Mouse (Mus musculus) heart, adult 11 months (tissue): Measurements from ENCODE around the gene Scyl1.

Experiments used
- DNase-seq: peaks from one replicate; pipeline ENCODE4 v3.0.0; 2022

Scyl1 gene

GRCm38 (mm10) chr19:5740320-5741317 lies 30.6 kb downstream of the Scyl1 start, which contains the start of gene Ltbp3:
Gene Ltbp3, plus strand, starts transcription at chr19:5740904.
- peak; percentile 98 for DNase-seq

- no peak for DNase-seq
Measured at GRCm38 (mm10) chr19:5739446-5739845, 31.8 kb downstream of the Scyl1 start.

- DNase-seq: no peak
Measured at GRCm38 (mm10) chr19:5734325-5734724, 36.9 kb downstream of the Scyl1 start.

GRCm38 (mm10) chr19:5731264-5731978 lies 39.8 kb downstream of the Scyl1 start:
- DNase-seq: peak; percentile 99

GRCm38 (mm10) chr19:5730314-5731186 lies 40.7 kb downstream of the Scyl1 start:
- peak; percentile 92 for DNase-seq

GRCm38 (mm10) chr19:5729444-5729815 lies 41.8 kb downstream of the Scyl1 start, which contains the start of gene Fam89b:
Gene Fam89b, minus strand, starts transcription at chr19:5729653.
- peak; percentile 99 for DNase-seq

GRCm38 (mm10) chr19:5728631-5729443 lies 42.4 kb downstream of the Scyl1 start:
- peak; percentile 97 for DNase-seq

- peak; percentile 99 for DNase-seq
Measured at GRCm38 (mm10) chr19:5727701-5728100, 43.5 kb downstream of the Scyl1 start.

GRCm38 (mm10) chr19:5726961-5727578 lies 44.1 kb downstream of the Scyl1 start:
- DNase-seq: peak; percentile 95

GRCm38 (mm10) chr19:5725767-5726515 lies 45.3 kb downstream of the Scyl1 start, which contains the start of gene Ehbp1l1:
Gene Ehbp1l1, minus strand, starts transcription at chr19:5726317.
- peak; percentile 99 for DNase-seq

GRCm38 (mm10) chr19:5725029-5725707 lies 46.1 kb downstream of the Scyl1 start:
- DNase-seq: peak; percentile 99

- peak; percentile 99 for DNase-seq
Measured at GRCm38 (mm10) chr19:5724549-5724941, 46.7 kb downstream of the Scyl1 start.

- peak; percentile 94 for DNase-seq
Measured at GRCm38 (mm10) chr19:5723934-5724548, 47.2 kb downstream of the Scyl1 start.

GRCm38 (mm10) chr19:5722848-5723425 lies 48.3 kb downstream of the Scyl1 start:
- peak; percentile 91 for DNase-seq

GRCm38 (mm10) chr19:5721233-5721632 lies 50.0 kb downstream of the Scyl1 start:
- peak; percentile 92 for DNase-seq

- no peak for DNase-seq
Measured at GRCm38 (mm10) chr19:5716955-5717354, 54.3 kb downstream of the Scyl1 start.

GRCm38 (mm10) chr19:5715793-5716688 lies 55.2 kb downstream of the Scyl1 start:
- DNase-seq: peak; percentile 92

GRCm38 (mm10) chr19:5713730-5714129 lies 57.5 kb downstream of the Scyl1 start:
- peak; percentile 99 for DNase-seq
